ENCODE assay signal across 16 mouse cellular contexts in genomic region chr1:177046963-177047362, GRCm38 (mm10).
"Had no signal": no experiment of that assay in that cellular context is flagged by ENCODE, and none has a peak within 500 bp of the region (broad histone marks: within the 10 kb centered on the region; RNA-seq: fewer than 3 reads in every experiment).

No protein-coding gene starts in this region.

- DNase-seq: kidney, adult 2 months; kidney, postnatal 10 days; kidney, postnatal 36 days; liver; liver, embryonic 13.5 days; lung, adult 2 months; lung, postnatal 14 days; lung, postnatal 4 days; thymus, postnatal 25 days had no signal

- H3K4me3 ChIP-seq: limb, embryonic 10.5 days; limb, embryonic 13.5 days; liver, embryonic 13.5 days; megakaryocyte, embryonic 14.5 days; midbrain, embryonic 10.5 days; midbrain, embryonic 13.5 days had no signal

- H3K4me1 ChIP-seq: limb, embryonic 10.5 days; liver, embryonic 13.5 days; megakaryocyte, embryonic 14.5 days; midbrain, embryonic 10.5 days; midbrain, embryonic 13.5 days had no signal

- H3K36me3 ChIP-seq: limb, embryonic 10.5 days; liver, embryonic 13.5 days had no signal

- H3K9ac ChIP-seq: limb, embryonic 13.5 days; liver, embryonic 13.5 days; midbrain, embryonic 13.5 days had no signal

- H3K27ac ChIP-seq: limb, embryonic 10.5 days; limb, embryonic 13.5 days; liver, embryonic 13.5 days; midbrain, embryonic 10.5 days; midbrain, embryonic 13.5 days had no signal

- H3K4me2 ChIP-seq: limb, embryonic 13.5 days; liver, embryonic 13.5 days; midbrain, embryonic 13.5 days had no signal

- H3K27me3 ChIP-seq: limb, embryonic 13.5 days; liver, embryonic 13.5 days; megakaryocyte, embryonic 14.5 days; midbrain, embryonic 13.5 days had no signal

- H3K9me3 ChIP-seq: limb, embryonic 10.5 days; limb, embryonic 13.5 days; liver, embryonic 13.5 days; megakaryocyte, embryonic 14.5 days; midbrain, embryonic 10.5 days; midbrain, embryonic 13.5 days had no signal

- ATAC-seq: intestine, postnatal 0 days; midbrain, embryonic 13.5 days; midbrain, embryonic 16.5 days had no signal
